Mouse (Mus musculus) forebrain, embryonic 16.5 days (tissue): ENCODE measurements at regions not wholly inside any gene's neighbourhood (a gene's known extent, or its start where the extent isn't known, plus 50 kb on each side); places are given as distances from the start of the nearest gene placed in this dataset.

Experiments used
- ATAC-seq: fragments of 200-750 bp; cut with Nextera tagmentation; 2 replicates; pipeline ENCODE4 v1.8.0; 2017; ENCODE audit warnings: mild to moderate bottlenecking, moderate library complexity
- H3K27ac ChIP-seq: fragments of 300-500 bp; sonication (generic); 2 replicates; pipeline ENCODE4 v1.5.1; 2014; ENCODE audit warnings: low read length, control low read depth
- H3K27me3 ChIP-seq: fragments of 300-500 bp; sonication (generic); replicated peaks from 2 replicates; pipeline ENCODE4 v1.6.1; 2014; ENCODE audit warnings: low read length; ENCODE audit not compliant: control insufficient read depth, insufficient read depth
- H3K36me3 ChIP-seq: fragments of 300-500 bp; sonication (generic); 2 replicates; pipeline ENCODE4 v1.6.1; 2014; ENCODE audit not compliant: control insufficient read depth, insufficient read depth
- H3K4me1 ChIP-seq: fragments of 300-500 bp; sonication (generic); replicated peaks from 2 replicates; pipeline ENCODE4 v1.6.1; 2014; ENCODE audit warnings: low read length; ENCODE audit not compliant: control insufficient read depth, insufficient read depth
- H3K4me2 ChIP-seq: fragments of 300-500 bp; sonication (generic); 2 replicates; pipeline ENCODE4 v1.6.1; 2014; ENCODE audit warnings: mild to moderate bottlenecking, low read length, control low read depth
- H3K4me3 ChIP-seq: fragments of 300-500 bp; sonication (generic); replicated peaks from 2 replicates; pipeline ENCODE4 v1.5.1; 2014; ENCODE audit warnings: mild to moderate bottlenecking, low read length, control low read depth
- H3K9ac ChIP-seq: fragments of 300-500 bp; sonication (generic); replicated peaks from 2 replicates; pipeline ENCODE4 v1.6.1; 2014; ENCODE audit warnings: low read depth, low read length, control low read depth
- H3K9me3 ChIP-seq: fragments of 300-500 bp; sonication (generic); 2 replicates; pipeline ENCODE4 v1.6.1; 2016; ENCODE audit warnings: low read length; ENCODE audit not compliant: control insufficient read depth
- WGBS: fragments of 180-500 bp; shearing (Covaris S2); extraction: QIAGEN DNeasy Blood & Tissue Kit; methylation state at CpG from one replicate; pipeline ENCODE4 v1.1.7; 2014; 5-methylcytosine and 5-hydroxymethylcytosine counted together

DNA sequence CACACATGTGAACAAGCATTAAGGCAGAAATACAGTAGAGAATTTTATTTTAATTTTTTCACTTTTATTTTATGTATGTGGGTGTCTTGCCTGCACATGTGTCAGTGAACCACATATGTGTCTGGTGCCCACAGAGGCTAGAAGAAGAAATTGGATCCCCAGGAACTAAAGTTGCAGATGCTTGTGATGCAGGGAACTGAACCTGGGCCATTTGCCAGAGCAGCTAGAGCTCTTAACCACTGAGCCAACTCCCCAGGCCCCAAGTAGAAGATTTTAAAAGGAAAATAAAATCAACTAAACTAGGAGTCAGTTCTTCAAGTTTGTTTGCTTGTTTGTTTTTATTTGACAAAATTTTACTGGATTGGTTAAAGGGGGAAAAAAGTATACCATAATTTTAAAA, 185.5 kb upstream of the Kdm8 start:
- H3K9me3 ChIP-seq, result no peaks in the 10 kb centered on the region
- no peaks in the 10 kb centered on the region for H3K36me3 ChIP-seq
- H3K9ac ChIP-seq, result no peak overlapping the region
- H3K4me1 ChIP-seq, result peaks cover 7% of the 10 kb centered on the region
- no peak for ATAC-seq
- no peak overlapping the region for H3K4me2 ChIP-seq
- H3K4me3 ChIP-seq, result no peak overlapping the region
- H3K27me3 ChIP-seq, result no peaks in the 10 kb centered on the region
- no peak overlapping the region for H3K27ac ChIP-seq

- ATAC-seq, result 0 out of 2 replicates have a peak, but pooled peaks have one; percentile 8
- peaks cover 6% of the 10 kb centered on the region for H3K4me1 ChIP-seq
- H3K36me3 ChIP-seq, result no peaks in the 10 kb centered on the region
- WGBS, result 86% methylated on average over 2 of the region's 2 CpGs
- no peaks in the 10 kb centered on the region for H3K9me3 ChIP-seq
- no peak overlapping the region for H3K4me3 ChIP-seq
- H3K9ac ChIP-seq, result no peak overlapping the region
- H3K27me3 ChIP-seq, result no peaks in the 10 kb centered on the region
- H3K4me2 ChIP-seq, result no peak overlapping the region
- no peak overlapping the region for H3K27ac ChIP-seq
Measured at GRCm38 (mm10) chr7:125262133-125262532, 182.3 kb upstream of the Kdm8 start.

- Histone ChIP-seq H3K27me3 (no peaks in the 10 kb centered on the region), H3K27ac (no peak overlapping the region), H3K4me1 (peaks cover 6% of the 10 kb centered on the region), H3K4me2 (no peak overlapping the region), H3K9ac (no peak overlapping the region), H3K4me3 (no peak overlapping the region), H3K9me3 (no peaks in the 10 kb centered on the region), H3K36me3 (no peaks in the 10 kb centered on the region)
- peak; percentile 76 for ATAC-seq
- WGBS, result 38% methylated on average over 12 of the region's 12 CpGs
Measured at GRCm38 (mm10) chr7:125262672-125263365, 181.7 kb upstream of the Kdm8 start.

- Histone ChIP-seq H3K36me3 (no peaks in the 10 kb centered on the region), H3K4me2 (no peak overlapping the region), H3K27me3 (no peaks in the 10 kb centered on the region), H3K9me3 (no peaks in the 10 kb centered on the region), H3K4me3 (no peak overlapping the region), H3K4me1 (peaks cover 6% of the 10 kb centered on the region), H3K27ac (no peak overlapping the region), H3K9ac (no peak overlapping the region)
- 75% methylated on average over 2 of the region's 2 CpGs for WGBS
- ATAC-seq, result no peak
Measured at GRCm38 (mm10) chr7:125263756-125264155, 180.7 kb upstream of the Kdm8 start.

DNA sequence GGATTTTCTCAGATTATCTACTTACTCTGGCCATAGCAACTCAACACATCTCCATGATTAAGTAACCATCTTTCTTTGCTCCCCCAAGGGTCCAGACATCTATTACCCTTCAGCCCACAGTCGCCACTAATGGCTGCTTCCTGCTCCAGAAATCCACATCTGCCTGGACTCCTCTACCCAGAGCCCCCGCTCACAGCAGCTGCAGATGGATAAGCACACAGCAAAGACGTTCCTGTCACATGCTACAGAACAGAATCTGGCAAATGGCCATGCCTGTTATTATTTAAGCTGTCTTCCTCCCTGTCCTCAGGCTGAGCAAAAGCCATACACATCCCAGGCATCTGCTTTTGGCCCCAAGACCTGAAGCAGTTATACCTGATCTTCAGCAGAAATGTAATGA, 173.8 kb upstream of the Kdm8 start:
- ATAC-seq, result peak; percentile 43; the same call in 1 of the 2 replicates
- H3K9me3 ChIP-seq, result no peaks in the 10 kb centered on the region
- no peaks in the 10 kb centered on the region for H3K36me3 ChIP-seq
- no peak overlapping the region for H3K4me3 ChIP-seq
- no peaks in the 10 kb centered on the region for H3K4me1 ChIP-seq
- 52% methylated on average over 3 of the region's 3 CpGs for WGBS
- no peak overlapping the region for H3K27ac ChIP-seq
- no peak overlapping the region for H3K4me2 ChIP-seq
- H3K9ac ChIP-seq, result no peak overlapping the region
- no peaks in the 10 kb centered on the region for H3K27me3 ChIP-seq

DNA sequence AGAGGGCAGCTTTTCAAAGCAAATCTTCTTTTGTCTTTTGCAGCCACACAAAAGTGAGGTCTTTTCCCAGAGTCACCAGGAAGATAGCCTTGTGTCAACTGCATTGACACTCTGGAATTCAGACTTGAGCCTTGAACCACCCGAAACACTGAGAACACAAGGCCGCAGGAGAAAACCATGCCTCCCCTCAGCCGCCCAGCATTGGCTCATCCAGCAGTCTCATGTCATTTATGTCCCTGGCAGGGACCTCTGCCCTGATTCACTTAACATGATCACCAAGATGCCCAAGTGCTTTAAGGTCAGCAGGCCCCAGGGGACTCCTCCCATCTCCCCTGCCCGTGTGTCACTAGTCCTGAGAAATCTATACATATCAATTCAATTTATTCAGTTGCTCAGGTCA, 173.1 kb upstream of the Kdm8 start:
- no peaks in the 10 kb centered on the region for H3K9me3 ChIP-seq
- H3K9ac ChIP-seq, result no peak overlapping the region
- no peak overlapping the region for H3K4me2 ChIP-seq
- no peak overlapping the region for H3K27ac ChIP-seq
- H3K27me3 ChIP-seq, result no peaks in the 10 kb centered on the region
- no peaks in the 10 kb centered on the region for H3K36me3 ChIP-seq
- 77% methylated on average over 4 of the region's 4 CpGs for WGBS
- no peaks in the 10 kb centered on the region for H3K4me1 ChIP-seq
- H3K4me3 ChIP-seq, result no peak overlapping the region
- no peak for ATAC-seq

- no peaks in the 10 kb centered on the region for H3K4me1 ChIP-seq
- H3K9me3 ChIP-seq, result no peaks in the 10 kb centered on the region
- no peak overlapping the region for H3K4me3 ChIP-seq
- H3K4me2 ChIP-seq, result no peak overlapping the region
- no peaks in the 10 kb centered on the region for H3K27me3 ChIP-seq
- no peak for ATAC-seq
- 82% methylated on average over 3 of the region's 3 CpGs for WGBS
- no peaks in the 10 kb centered on the region for H3K36me3 ChIP-seq
- H3K27ac ChIP-seq, result no peak overlapping the region
- H3K9ac ChIP-seq, result no peak overlapping the region
Measured at GRCm38 (mm10) chr7:125281371-125281770, 163.1 kb upstream of the Kdm8 start.

DNA sequence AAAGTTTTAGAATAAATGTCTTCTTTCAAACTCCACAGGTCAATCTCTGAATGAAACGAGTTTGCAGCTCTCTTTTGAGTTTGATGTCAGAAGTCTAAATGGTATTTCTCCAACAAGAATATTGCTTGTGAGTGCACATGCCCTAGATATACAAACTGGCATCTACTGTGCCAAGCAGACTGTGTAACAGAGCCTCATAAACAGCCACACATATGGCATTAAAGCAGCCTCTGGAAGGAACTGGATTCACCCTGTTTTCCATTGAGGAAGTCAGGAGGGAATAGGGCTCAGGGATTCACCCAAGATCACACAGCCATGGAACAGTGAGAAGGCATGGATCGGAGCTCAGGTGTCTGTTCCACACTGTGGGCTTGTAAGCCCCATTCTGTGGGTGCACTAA, 149.2 kb upstream of the Kdm8 start:
- no peaks in the 10 kb centered on the region for H3K9me3 ChIP-seq
- 58% methylated on average over 2 of the region's 2 CpGs for WGBS
- H3K4me1 ChIP-seq, result peaks cover 2% of the 10 kb centered on the region; the same call in 1 of the 2 replicates
- no peak overlapping the region for H3K9ac ChIP-seq
- H3K4me2 ChIP-seq, result no peak overlapping the region
- H3K27me3 ChIP-seq, result no peaks in the 10 kb centered on the region
- H3K36me3 ChIP-seq, result no peaks in the 10 kb centered on the region
- no peak overlapping the region for H3K27ac ChIP-seq
- no peak overlapping the region for H3K4me3 ChIP-seq
- ATAC-seq, result peak; percentile 77

- Histone ChIP-seq H3K27ac (no peak overlapping the region), H3K4me2 (no peak overlapping the region), H3K9ac (no peak overlapping the region), H3K36me3 (no peaks in the 10 kb centered on the region), H3K9me3 (no peaks in the 10 kb centered on the region), H3K27me3 (no peaks in the 10 kb centered on the region), H3K4me1 (peaks cover 11% of the 10 kb centered on the region), H3K4me3 (no peak overlapping the region)
- no peak for ATAC-seq
- 70% methylated on average over 3 of the region's 3 CpGs for WGBS
Measured at GRCm38 (mm10) chr7:125308433-125308832, 136.0 kb upstream of the Kdm8 start.

- 46% methylated on average over 4 of the region's 4 CpGs for WGBS
- H3K9me3 ChIP-seq, result no peaks in the 10 kb centered on the region
- peak; percentile 61 for ATAC-seq
- H3K4me1 ChIP-seq, result peaks cover 12% of the 10 kb centered on the region
- H3K36me3 ChIP-seq, result no peaks in the 10 kb centered on the region
- H3K9ac ChIP-seq, result no peak overlapping the region
- no peak overlapping the region for H3K27ac ChIP-seq
- H3K4me3 ChIP-seq, result no peak overlapping the region
- H3K27me3 ChIP-seq, result no peaks in the 10 kb centered on the region
- no peak overlapping the region for H3K4me2 ChIP-seq
Measured at GRCm38 (mm10) chr7:125310971-125311370, 133.5 kb upstream of the Kdm8 start.
